Mouse (Mus musculus): ENCODE data around the gene Tekt3.

DNA sequence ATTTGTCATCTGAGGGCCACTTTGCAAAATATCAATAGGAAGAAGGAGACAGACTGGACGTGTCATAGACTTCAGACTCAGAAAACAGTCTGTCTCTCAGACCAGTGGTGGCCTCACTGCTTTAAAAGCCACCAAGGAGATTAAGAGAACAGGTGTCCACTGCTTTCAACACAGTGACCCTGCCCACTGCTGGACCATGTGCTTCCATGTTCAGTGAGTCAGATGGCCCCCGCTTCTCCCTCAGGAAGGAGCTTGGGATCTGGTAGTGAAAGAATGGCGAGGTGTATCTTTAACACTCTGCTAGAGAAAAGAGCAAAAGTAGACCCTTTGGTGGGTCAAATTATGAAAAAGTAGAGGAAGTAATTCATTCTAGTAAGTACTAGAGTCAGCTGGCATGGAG, 48.9 kb downstream of the Tekt3 start:
- no peak for TF ChIP-seq POLR2A (IDR thresholded peaks at IDR 0.05; ENCODE audit: extremely low read depth, insufficient read depth, low read length)
- no peak for TF ChIP-seq CTCF (IDR thresholded peaks at IDR 0.05; ENCODE audit: extremely low read depth, insufficient read depth, low read length)
